Mouse (Mus musculus) olfactory bulb, adult 2 months (tissue): Measurements from ENCODE around the gene Selenom. TPM values are rescaled to one million over a fixed set of nuclear protein-coding genes. Genes with fewer than 3 reads are reported as not detected.

Source experiments
- H3K27ac ChIP-seq: fragments of 200-500 bp; 2 replicates; pipeline ENCODE4 v1.5.1; 2012; ENCODE audit warnings: low read depth, low read length; ENCODE audit not compliant: insufficient read depth
- H3K4me1 ChIP-seq: fragments of 200-500 bp; 2 replicates; pipeline ENCODE4 v1.6.1; 2012; ENCODE audit warnings: low read length; ENCODE audit not compliant: control insufficient read depth, insufficient read depth
- H3K4me3 ChIP-seq: fragments of 200-500 bp; 2 replicates; pipeline ENCODE4 v1.5.1; 2012; ENCODE audit warnings: mild to moderate bottlenecking, low read depth, low read length, moderate library complexity; ENCODE audit not compliant: insufficient read depth
- CTCF ChIP-seq: fragments of 200-500 bp; IDR thresholded peaks from 2 replicates; pipeline ENCODE4 v1.5.1; 2012; ENCODE audit warnings: low read depth, mild to moderate bottlenecking, low read length, moderate library complexity; ENCODE audit not compliant: insufficient read depth
- POLR2A ChIP-seq: fragments of 200-500 bp; IDR thresholded peaks from 2 replicates; pipeline ENCODE4 v1.6.1; 2012; ENCODE audit warnings: mild to moderate bottlenecking, low read depth, low read length, moderate library complexity; ENCODE audit not compliant: insufficient read depth
- WGBS: fragments of 180-500 bp; shearing (Covaris S2); methylation state at CpG from one replicate; pipeline ENCODE4 v1.1.7; 2018; 5-methylcytosine and 5-hydroxymethylcytosine counted together
- polyA plus RNA-seq: library from polyadenylated mRNA; stranded (reverse); fragments of >200 nt; gene quantifications from 2 replicates; pipeline ENCODE4 v1.2.4, GENCODE M21; 2012; ENCODE audit warnings: low replicate concordance; ENCODE audit not compliant: missing spikeins, insufficient read depth, insufficient read length

Selenom gene
- polyA plus RNA-seq, 1 experiment: not detected

DNA sequence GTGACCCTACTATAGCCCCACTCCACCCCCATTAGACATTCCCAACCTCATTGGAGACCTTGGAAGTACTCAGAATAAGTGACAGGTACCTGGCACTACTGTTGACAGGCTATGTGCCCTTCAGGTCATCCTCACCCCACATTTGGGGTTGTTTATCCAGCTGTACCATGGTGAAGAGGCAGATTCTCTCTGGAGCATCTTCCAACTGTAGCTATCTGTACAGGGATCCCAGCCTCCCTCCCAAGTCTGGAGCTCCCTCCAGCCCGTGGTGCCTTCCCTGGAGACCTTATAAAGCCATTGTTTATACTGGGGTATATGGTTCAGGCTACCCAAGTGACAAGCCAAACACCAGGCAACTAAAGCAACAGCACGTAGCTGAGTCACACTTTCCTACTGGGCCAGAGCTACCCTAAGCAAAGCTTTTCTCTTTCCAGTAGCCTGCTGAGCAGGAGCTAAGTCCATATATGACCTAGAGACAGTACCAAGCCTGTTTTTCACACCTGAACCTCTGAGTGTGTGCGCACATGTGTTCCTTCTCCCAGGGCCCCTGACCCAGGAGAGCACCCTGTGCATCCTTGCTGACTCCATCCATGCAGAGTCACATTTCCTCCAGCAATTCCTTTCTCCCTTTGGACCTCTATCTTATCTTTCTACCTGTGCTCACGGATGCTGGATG is 4.7 kb downstream of the Selenom start:
- Histone ChIP-seq H3K4me3 (no peak overlapping the region), H3K4me1 (peaks cover 29% of the 10 kb centered on the region), H3K27ac (no peak overlapping the region; the same call in 1 of the 2 replicates)
- WGBS: 63% methylated on average over 4 of the region's 4 CpGs
- TF ChIP-seq CTCF (no peak), POLR2A (no peak)

GRCm38 (mm10) chr11:3519756-3520398 is 5.4 kb downstream of the Selenom start:
- WGBS: 89% methylated on average over 11 of the region's 11 CpGs
- no peak overlapping the region for H3K4me3 ChIP-seq

DNA sequence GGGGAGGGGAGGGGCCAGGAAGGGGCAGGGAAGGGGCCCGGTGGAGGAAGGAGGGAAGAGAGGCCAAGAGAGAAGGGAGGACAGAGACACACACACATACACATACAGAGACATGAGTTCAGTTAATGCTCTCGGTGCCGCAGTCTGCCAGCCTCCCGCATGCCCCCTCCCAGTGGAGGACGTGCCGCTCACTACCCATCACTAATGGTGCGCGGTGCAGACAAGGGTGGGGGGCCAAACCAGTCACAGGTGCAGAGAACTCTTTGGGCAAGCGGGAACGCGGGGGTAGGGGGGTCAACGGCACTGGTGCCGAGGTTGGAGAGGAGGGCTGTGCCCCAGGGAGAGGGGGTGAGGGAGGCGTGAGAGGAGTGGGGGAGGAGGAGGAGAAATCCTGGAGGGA is 6.4 kb downstream of the Selenom start:
- TF ChIP-seq CTCF: no peak
- TF ChIP-seq POLR2A: no peak
- Histone ChIP-seq H3K4me1 (peaks cover 29% of the 10 kb centered on the region), H3K27ac (no peak overlapping the region), H3K4me3 (no peak overlapping the region)
- WGBS: 67% methylated on average over 14 of the region's 14 CpGs

More at GRCm38 (mm10) chr11:3519756-3520398, 5.4 kb downstream of the Selenom start:
- Histone ChIP-seq H3K27ac (no peak overlapping the region), H3K4me1 (peaks cover 33% of the 10 kb centered on the region)
- no peak for TF ChIP-seq POLR2A
- no peak for TF ChIP-seq CTCF

- peaks cover 29% of the 10 kb centered on the region for H3K4me1 ChIP-seq
- TF ChIP-seq POLR2A (no peak), CTCF (no peak)
- WGBS: 77% methylated on average over 23 of the region's 23 CpGs
- H3K27ac ChIP-seq: no peak overlapping the region
- H3K4me3 ChIP-seq: no peak overlapping the region
Measured at GRCm38 (mm10) chr11:3521339-3522224, 7.1 kb downstream of the Selenom start.

DNA sequence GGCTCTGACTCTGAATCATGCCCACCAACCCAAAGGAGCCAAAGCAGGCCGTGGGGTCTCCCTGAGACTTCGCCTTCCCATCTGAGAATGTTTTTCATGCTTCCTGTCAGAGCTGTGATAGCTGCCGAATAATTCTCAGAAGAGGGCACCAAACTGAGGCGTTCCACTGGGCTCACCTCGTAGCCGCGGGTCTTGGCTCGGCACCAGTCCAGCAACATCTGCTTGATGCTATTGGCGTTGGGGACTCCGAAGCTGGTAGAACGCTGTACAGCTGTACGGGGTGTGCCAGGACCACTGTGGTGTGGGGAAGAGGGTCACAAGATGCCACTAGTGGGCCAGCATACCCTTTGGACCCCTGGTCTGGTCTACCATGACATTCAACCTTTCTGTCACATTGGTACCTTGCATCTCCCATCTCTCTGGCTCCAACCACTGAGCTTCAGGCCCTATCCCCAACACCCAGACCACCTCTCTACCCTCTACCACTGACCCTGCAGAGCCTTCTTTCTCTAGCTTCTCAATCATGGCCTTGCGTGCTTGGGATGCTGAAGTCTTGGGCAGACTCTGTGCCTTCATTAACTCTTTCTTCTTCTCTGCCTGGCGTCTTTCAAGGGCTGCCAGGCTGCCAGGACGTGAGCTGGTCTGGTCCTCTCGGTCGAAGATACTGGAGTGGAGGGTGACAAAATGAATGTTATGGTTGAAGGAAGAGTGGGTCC is 8.0 kb downstream of the Selenom start:
- Histone ChIP-seq H3K4me3 (no peak overlapping the region), H3K27ac (no peak overlapping the region), H3K4me1 (peaks cover 26% of the 10 kb centered on the region)
- no peak for TF ChIP-seq CTCF
- no peak for TF ChIP-seq POLR2A
- WGBS: 94% methylated on average over 17 of the region's 17 CpGs

GRCm38 (mm10) chr11:3523840-3524582 is 9.5 kb downstream of the Selenom start:
- WGBS: 78% methylated on average over 7 of the region's 7 CpGs
- no peak for TF ChIP-seq CTCF
- TF ChIP-seq POLR2A: no peak

DNA sequence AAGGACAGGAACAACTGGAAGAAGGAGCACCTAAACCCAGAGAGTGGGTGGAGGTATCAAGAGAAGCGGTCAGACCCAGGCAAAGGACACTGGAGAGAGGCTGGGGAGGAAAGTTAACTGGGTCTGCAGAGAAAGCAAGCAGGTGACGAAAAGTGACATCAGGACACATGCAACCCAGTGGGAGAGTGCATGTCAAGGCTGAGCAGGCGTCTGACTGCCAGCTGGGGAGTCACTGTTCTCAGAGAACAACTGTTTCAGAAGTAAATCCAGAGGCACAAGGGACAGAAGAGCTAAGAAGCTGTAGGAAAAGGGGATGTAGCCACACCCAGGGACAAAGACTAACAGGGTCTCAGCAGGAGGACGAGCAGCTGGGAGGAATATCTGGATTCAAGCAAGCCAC is 11.1 kb downstream of the Selenom start:
- TF ChIP-seq CTCF (no peak), POLR2A (no peak)
- Histone ChIP-seq H3K27ac (no peak overlapping the region), H3K4me1 (peaks cover 28% of the 10 kb centered on the region), H3K4me3 (no peak overlapping the region)
- WGBS: 93% methylated on average over 4 of the region's 4 CpGs

More at GRCm38 (mm10) chr11:3523840-3524582, 9.5 kb downstream of the Selenom start:
- no peak overlapping the region for H3K27ac ChIP-seq
- peaks cover 30% of the 10 kb centered on the region for H3K4me1 ChIP-seq
- no peak overlapping the region for H3K4me3 ChIP-seq

- no peak overlapping the region for H3K27ac ChIP-seq
- TF ChIP-seq CTCF (no peak), POLR2A (no peak)
- H3K4me1 ChIP-seq: peaks cover 23% of the 10 kb centered on the region
- 85% methylated on average over 9 of the region's 9 CpGs for WGBS
- no peak overlapping the region for H3K4me3 ChIP-seq
Measured at GRCm38 (mm10) chr11:3526207-3526606, 11.7 kb downstream of the Selenom start.
